Mouse (Mus musculus): Measurements from ENCODE around the gene Plbd1. TPM values are rescaled to one million over a fixed set of nuclear protein-coding genes. Genes with fewer than 3 reads are reported as not detected.

The Plbd1 gene
- polyA plus RNA-seq, 1 experiment from 2014 or later = 12.1 TPM

DNA sequence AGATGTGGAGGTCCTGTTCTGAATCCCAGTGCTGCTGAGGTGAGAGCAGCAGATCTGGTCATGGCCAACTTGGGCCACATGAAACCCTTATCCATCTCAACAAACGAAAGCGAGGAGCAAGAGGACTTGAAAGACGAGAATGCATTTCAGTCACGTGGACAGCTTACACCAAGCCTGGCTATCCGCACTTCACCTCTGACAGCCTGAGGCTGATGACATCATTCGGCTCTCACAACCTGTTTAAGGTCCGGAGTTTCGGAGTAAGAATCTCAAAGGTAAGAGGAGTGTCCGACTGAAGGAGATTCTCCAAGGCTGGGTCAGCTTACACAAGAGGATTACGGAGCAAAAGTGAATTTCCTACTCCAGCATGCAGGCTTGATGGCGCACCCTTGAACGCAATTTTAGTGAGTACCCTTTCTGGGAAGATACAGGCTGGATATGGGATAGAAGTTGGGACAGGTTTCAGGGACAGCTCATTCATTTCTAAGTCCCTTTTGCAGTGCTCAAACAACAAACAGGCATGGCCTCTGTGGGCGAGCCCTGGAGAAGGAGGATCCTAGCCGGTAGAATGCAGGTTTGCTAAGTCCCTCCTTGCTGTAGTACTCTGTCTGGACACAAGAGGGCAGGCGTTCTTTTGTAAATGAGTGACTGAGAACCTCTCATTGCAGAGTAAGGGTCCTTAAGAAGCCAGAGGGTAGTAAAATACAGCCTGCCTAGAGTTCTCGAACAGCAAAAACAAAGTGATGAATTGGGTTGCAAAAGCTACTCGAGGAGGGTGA lies 41.2 kb downstream of the Plbd1 start:
- Histone ChIP-seq H3K9me3 (replicated peaks) (no peaks in the 10 kb centered on the region), H3K36me3 (replicated peaks) (no peaks in the 10 kb centered on the region), H3K9ac (no peak overlapping the region), H3K4me3 (replicated peaks) (no peak overlapping the region), H3K27ac (replicated peaks) (no peak overlapping the region), H3K4me1 (replicated peaks) (no peaks in the 10 kb centered on the region), H3K4me2 (0 out of 2 replicates have a peak overlapping the region, but pooled peaks have one; percentile 7), H3K27me3 (no peaks in the 10 kb centered on the region)
- peak; percentile 40; the same call in 1 of the 2 replicates for ATAC-seq (ENCODE audit: insufficient read depth)
- WGBS (ENCODE audit: insufficient replicate concordance) = 45% methylated on average over 17 of the region's 17 CpGs

DNA sequence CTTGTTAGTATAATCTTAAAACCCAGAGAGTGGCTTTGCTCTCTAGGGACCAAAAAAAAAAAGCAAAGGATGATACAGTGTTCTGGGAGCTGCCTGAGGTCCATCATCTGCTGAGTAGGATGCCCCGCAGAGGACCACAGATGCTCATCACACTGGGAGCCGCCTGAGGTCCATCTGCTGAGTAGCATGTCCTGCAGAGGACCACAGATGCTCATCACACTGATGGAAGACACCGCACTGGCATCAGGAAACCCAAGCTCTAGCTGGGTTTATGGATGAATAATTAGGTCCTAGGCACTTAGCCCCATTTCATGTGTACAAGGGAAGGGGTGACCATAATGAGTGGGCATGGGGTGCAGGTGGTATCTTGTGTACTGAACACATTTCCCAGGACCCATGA lies 47.6 kb downstream of the Plbd1 start:
- Histone ChIP-seq H3K27me3 (no peaks in the 10 kb centered on the region), H3K27ac (replicated peaks) (no peak overlapping the region), H3K36me3 (replicated peaks) (peaks cover 31% of the 10 kb centered on the region), H3K4me2 (no peak overlapping the region), H3K4me3 (replicated peaks) (no peak overlapping the region), H3K9me3 (replicated peaks) (no peaks in the 10 kb centered on the region; the same call in 1 of the 2 replicates), H3K9ac (no peak overlapping the region), H3K4me1 (replicated peaks) (no peaks in the 10 kb centered on the region)
- 79% methylated on average over 3 of the region's 3 CpGs for WGBS (ENCODE audit: insufficient replicate concordance)
- no peak for ATAC-seq (ENCODE audit: insufficient read depth)

DNA sequence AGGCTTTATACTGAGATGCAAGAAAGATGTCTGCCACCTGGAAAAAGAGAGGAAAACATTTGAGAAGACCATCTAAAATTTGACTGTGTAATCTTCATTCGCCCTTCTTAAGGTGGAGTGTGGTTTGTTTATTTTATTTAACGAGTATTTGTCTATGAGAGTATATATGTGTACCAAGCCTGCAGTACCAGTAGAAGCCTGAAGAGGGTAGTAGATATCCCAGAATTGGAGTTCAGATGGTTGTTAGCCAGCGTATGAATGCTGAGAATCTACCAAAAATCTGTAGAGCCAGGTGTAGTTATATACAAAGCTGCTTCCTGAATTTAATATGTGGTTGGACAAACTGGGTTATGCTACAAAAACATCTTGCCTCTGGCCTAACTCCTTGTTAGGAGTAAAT lies 49.4 kb downstream of the Plbd1 start:
- Histone ChIP-seq H3K27ac (replicated peaks) (no peak overlapping the region), H3K9me3 (replicated peaks) (no peaks in the 10 kb centered on the region; the same call in 1 of the 2 replicates), H3K9ac (no peak overlapping the region), H3K27me3 (no peaks in the 10 kb centered on the region), H3K4me2 (no peak overlapping the region), H3K4me3 (replicated peaks) (no peak overlapping the region), H3K36me3 (replicated peaks) (peaks cover 48% of the 10 kb centered on the region), H3K4me1 (replicated peaks) (no peaks in the 10 kb centered on the region)
- 89% methylated on average over 3 of the region's 3 CpGs for WGBS (ENCODE audit: insufficient replicate concordance)
- ATAC-seq (ENCODE audit: insufficient read depth) = no peak

DNA sequence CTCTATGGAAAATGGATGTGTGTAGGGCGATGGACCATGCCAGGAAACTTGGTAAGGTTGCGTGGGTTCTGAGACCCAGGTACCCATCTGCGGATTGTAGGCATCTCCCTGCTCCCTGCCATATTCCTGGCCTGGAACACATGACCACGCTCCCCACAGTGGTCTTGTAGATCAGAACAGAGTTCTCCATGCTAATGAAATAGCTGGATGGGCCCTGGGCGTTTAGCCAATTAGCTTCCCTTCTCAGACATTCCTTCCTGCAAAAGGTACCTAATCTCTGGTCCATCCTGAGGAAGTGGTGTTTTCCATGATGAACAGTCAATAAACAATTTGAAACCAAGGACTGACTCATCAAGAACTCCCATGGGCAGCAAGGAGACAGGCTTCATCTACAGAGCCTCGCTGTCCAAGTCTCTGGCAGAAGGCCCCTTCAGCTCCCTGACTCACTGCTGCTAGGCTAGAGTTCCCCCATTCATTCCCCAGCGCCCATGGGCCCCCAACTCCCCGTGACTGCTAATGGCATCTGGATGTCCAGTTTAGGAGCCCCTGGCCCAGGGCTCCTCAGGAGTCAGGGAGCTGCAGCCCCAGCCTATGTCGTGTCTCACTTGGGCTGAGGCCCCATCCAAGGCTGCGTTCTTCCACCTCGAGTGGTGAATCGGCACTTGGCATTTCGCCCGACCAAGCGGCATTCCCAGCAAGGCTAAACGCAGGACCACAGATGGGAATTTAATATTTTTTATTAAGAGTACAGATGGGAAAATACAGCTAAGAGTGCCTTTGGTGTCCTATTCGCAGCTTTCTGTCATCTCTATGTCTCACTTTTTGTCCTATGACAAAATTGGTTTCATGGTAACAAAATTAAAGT lies 50.1 kb downstream of the Plbd1 start:
- Histone ChIP-seq H3K4me1 (replicated peaks) (no peaks in the 10 kb centered on the region), H3K36me3 (replicated peaks) (peaks cover 55% of the 10 kb centered on the region), H3K9ac (no peak overlapping the region), H3K9me3 (replicated peaks) (no peaks in the 10 kb centered on the region; the same call in 1 of the 2 replicates), H3K27ac (replicated peaks) (no peak overlapping the region), H3K27me3 (no peaks in the 10 kb centered on the region), H3K4me3 (replicated peaks) (no peak overlapping the region), H3K4me2 (no peak overlapping the region)
- WGBS (ENCODE audit: insufficient replicate concordance) = 94% methylated on average over 17 of the region's 17 CpGs
- no peak for ATAC-seq (ENCODE audit: insufficient read depth)

DNA sequence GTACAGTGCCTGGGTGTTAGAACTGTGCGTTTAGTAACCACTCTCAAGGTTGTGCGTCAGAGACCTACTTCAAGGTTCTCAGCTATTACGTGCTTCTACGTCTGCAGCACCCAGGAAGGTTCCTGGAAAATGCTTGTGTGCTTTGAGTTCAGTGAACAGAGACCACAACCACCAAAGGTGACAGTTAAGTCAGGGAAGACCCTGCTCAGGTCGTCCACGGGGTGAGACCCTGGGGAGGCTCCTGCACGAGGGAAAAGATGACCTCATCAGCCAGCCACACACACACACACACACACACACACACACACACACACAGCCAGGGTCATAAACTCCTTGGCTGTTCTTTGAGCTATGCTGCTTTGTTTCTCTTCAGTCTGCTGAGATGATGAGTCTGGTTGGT lies 59.1 kb downstream of the Plbd1 start:
- Histone ChIP-seq H3K9me3 (replicated peaks) (no peaks in the 10 kb centered on the region), H3K36me3 (replicated peaks) (peaks cover 94% of the 10 kb centered on the region), H3K27ac (replicated peaks) (no peak overlapping the region), H3K27me3 (no peaks in the 10 kb centered on the region), H3K4me1 (replicated peaks) (no peaks in the 10 kb centered on the region), H3K4me3 (replicated peaks) (no peak overlapping the region), H3K9ac (no peak overlapping the region), H3K4me2 (no peak overlapping the region)
- ATAC-seq (ENCODE audit: insufficient read depth) = no peak
- WGBS (ENCODE audit: insufficient replicate concordance) = 83% methylated on average over 7 of the region's 7 CpGs

DNA sequence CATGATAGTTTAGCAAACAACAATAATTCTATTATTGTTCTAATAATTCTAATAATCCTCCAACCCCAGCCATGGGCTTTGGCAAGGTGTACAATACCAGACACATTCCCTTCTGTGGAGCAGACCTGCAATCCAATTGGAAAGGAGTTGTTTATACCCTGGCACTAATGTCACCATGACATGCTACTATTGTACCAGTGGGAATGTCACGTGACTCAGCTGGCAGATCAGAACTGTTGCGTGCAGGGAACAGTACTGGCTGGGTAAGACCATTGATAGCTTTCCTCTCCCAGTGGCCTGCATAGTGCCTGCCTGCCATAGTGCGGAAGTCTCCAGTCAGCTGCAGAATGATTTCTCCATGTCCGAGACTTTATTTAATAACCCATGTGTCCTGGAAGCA lies 67.2 kb downstream of the Plbd1 start:
- Histone ChIP-seq H3K4me1 (replicated peaks) (no peaks in the 10 kb centered on the region), H3K9ac (no peak overlapping the region), H3K4me3 (replicated peaks) (no peak overlapping the region), H3K36me3 (replicated peaks) (peaks cover 87% of the 10 kb centered on the region), H3K27me3 (no peaks in the 10 kb centered on the region), H3K9me3 (replicated peaks) (no peaks in the 10 kb centered on the region), H3K27ac (replicated peaks) (no peak overlapping the region), H3K4me2 (no peak overlapping the region)
- WGBS (ENCODE audit: insufficient replicate concordance) = 91% methylated on average over 4 of the region's 4 CpGs
- no peak for ATAC-seq (ENCODE audit: insufficient read depth)

DNA sequence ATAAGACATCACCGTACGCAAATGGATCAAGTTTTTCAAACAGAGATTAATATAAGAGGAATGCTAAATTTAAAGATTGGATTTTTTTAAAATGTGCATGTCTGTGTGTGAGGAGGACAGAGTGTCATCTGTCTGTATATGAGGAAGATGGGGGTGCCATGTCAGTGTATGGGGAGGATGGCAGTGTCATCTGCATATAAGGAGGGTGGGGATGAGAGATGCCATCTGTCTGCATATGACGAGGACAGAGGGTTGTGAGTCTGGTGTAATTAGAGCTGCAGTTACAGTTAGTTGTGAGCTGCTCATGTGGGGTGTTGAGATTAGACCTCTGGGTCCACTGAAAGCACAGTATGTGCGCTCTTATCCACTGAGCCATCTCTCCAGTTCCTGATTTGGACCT lies 71.0 kb downstream of the Plbd1 start:
- Histone ChIP-seq H3K27ac (replicated peaks) (no peak overlapping the region), H3K36me3 (replicated peaks) (peaks cover 83% of the 10 kb centered on the region), H3K9me3 (replicated peaks) (no peaks in the 10 kb centered on the region), H3K4me2 (no peak overlapping the region), H3K4me3 (replicated peaks) (no peak overlapping the region), H3K9ac (no peak overlapping the region), H3K4me1 (replicated peaks) (no peaks in the 10 kb centered on the region), H3K27me3 (no peaks in the 10 kb centered on the region)
- WGBS (ENCODE audit: insufficient replicate concordance) = 76% methylated on average over 4 of the region's 4 CpGs
- no peak for ATAC-seq (ENCODE audit: insufficient read depth)

DNA sequence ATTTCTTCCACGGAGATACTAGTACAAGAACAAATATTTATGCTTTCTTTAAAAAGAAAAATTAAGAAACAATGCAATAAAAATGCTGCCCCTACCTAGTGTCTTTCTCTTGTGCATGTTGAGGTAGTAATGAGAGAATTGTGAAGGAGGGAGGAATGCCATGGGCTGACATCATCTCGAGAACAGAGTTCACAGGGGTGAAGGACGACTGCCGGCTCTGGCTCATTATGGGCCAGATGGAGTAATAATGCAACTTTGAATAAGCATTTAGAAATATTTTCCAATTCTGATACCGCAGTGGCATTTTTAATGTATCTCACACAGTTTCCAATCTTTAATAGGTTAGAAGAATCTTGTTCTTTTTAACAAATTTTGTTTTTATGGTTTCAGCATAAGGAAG lies 95.7 kb downstream of the Plbd1 start:
- ATAC-seq (ENCODE audit: insufficient read depth) = no peak
- H3K9me3 ChIP-seq (replicated peaks) = 0 out of 2 replicates have a peak, but pooled peaks cover 2% of the 10 kb centered on the region
- no peak overlapping the region for H3K9ac ChIP-seq
- 90% methylated on average over 5 of the region's 5 CpGs for WGBS (ENCODE audit: insufficient replicate concordance)
- peaks cover 84% of the 10 kb centered on the region for H3K36me3 ChIP-seq (replicated peaks)
- no peak overlapping the region for H3K4me3 ChIP-seq (replicated peaks)
- H3K27me3 ChIP-seq = no peaks in the 10 kb centered on the region
- no peak overlapping the region for H3K4me2 ChIP-seq
- no peaks in the 10 kb centered on the region for H3K4me1 ChIP-seq (replicated peaks)
- no peak overlapping the region for H3K27ac ChIP-seq (replicated peaks)

Other genes with a start within 250 kb of the Plbd1 start
- 0.38 and 0.48 TPM in 2 replicates for gene E330021D16Rik, start 246.4 kb downstream of the Plbd1 start, polyA plus RNA-seq (2015; fragmentation: Nextera tagmentation; extraction: Ambion mirVana)
- gene Atf7ip, start 155.8 kb downstream of the Plbd1 start, polyA plus RNA-seq (2015; fragmentation: Nextera tagmentation; extraction: Ambion mirVana) = 14.6 and 17.7 TPM in 2 replicates
- 0.26 and 0.37 TPM in 2 replicates for gene Gucy2c, start 119.8 kb upstream of the Plbd1 start, polyA plus RNA-seq (2015; fragmentation: Nextera tagmentation; extraction: Ambion mirVana)
- 0.93 and 1.2 TPM in 2 replicates for gene Hist4h4, start 142.5 kb upstream of the Plbd1 start, polyA plus RNA-seq (2015; fragmentation: Nextera tagmentation; extraction: Ambion mirVana)
- 113 and 131 TPM in 2 replicates for gene H2afj, start 146.3 kb upstream of the Plbd1 start, polyA plus RNA-seq (2015; fragmentation: Nextera tagmentation; extraction: Ambion mirVana)
- 0.71 and 1.0 TPM in 2 replicates for gene BC049715, start 165.7 kb upstream of the Plbd1 start, polyA plus RNA-seq (2015; fragmentation: Nextera tagmentation; extraction: Ambion mirVana)
- gene Wbp11, start 166.3 kb upstream of the Plbd1 start, polyA plus RNA-seq (2015; fragmentation: Nextera tagmentation; extraction: Ambion mirVana) = 49.0 and 51.6 TPM in 2 replicates
- gene Smco3, start 173.5 kb upstream of the Plbd1 start, polyA plus RNA-seq (2015; fragmentation: Nextera tagmentation; extraction: Ambion mirVana) = not detected in 2 replicates
- 30.0 TPM in 2 replicates for gene Art4, start 195.8 kb upstream of the Plbd1 start, polyA plus RNA-seq (2015; fragmentation: Nextera tagmentation; extraction: Ambion mirVana)
- 3.3 and 6.3 TPM in 2 replicates for gene Mgp, start 213.9 kb upstream of the Plbd1 start, polyA plus RNA-seq (2015; fragmentation: Nextera tagmentation; extraction: Ambion mirVana)

Measured in liver, embryonic 15.5 days (tissue).